Mouse (Mus musculus) ES-E14 (cell line): ENCODE measurements around the gene Abca2. TPM values are rescaled to one million over a fixed set of nuclear protein-coding genes. Genes with fewer than 3 reads are reported as not detected.

Experiments
- DNase-seq: peaks from one replicate; pipeline ENCODE4 v3.0.0-alpha.2; 2013; ENCODE audit warnings: low read depth, low spot score
- H3K27ac ChIP-seq: 2 replicates; pipeline ENCODE4 v1.5.1; 2012; ENCODE audit warnings: low read depth, mild to moderate bottlenecking, low read length, moderate library complexity, mixed read lengths; ENCODE audit not compliant: poor library complexity, insufficient read depth, severe bottlenecking
- H3K36me3 ChIP-seq: 2 replicates; pipeline ENCODE4 v1.6.1; 2012; ENCODE audit warnings: mild to moderate bottlenecking, low read length, moderate library complexity, mixed read lengths; ENCODE audit not compliant: control insufficient read depth, poor library complexity, insufficient read depth, severe bottlenecking
- H3K4me1 ChIP-seq, 2 experiments: fragments of 150-350 bp in 1 of 2; sonication (generic) in 1 of 2; 2 replicates each; pipeline ENCODE4 v1.6.1; 2012; ENCODE audit warnings: low read length in 2 of 2, mild to moderate bottlenecking in 1 of 2, mixed read lengths in 1 of 2; ENCODE audit not compliant: control insufficient read depth in 2 of 2, insufficient read depth in 2 of 2, poor library complexity in 1 of 2
- H3K4me3 ChIP-seq, 2 experiments: fragments of 150-350 bp in 1 of 2; sonication (generic) in 1 of 2; 2 replicates each; pipeline ENCODE4 v1.5.1; 2012; ENCODE audit warnings: low read length in 2 of 2, low read depth in 1 of 2, mild to moderate bottlenecking in 1 of 2, mixed read lengths in 1 of 2; ENCODE audit not compliant: insufficient read depth in 1 of 2, poor library complexity in 1 of 2, severe bottlenecking in 1 of 2
- H3K9ac ChIP-seq: 2 replicates; pipeline ENCODE4 v1.6.1; 2012; ENCODE audit warnings: low read depth, mild to moderate bottlenecking, low read length, mixed read lengths; ENCODE audit not compliant: poor library complexity, insufficient read depth, severe bottlenecking
- H3K9me3 ChIP-seq: fragments of 150-350 bp; sonication (generic); 2 replicates; pipeline ENCODE4 v1.6.1; 2012; ENCODE audit warnings: low read depth, mild to moderate bottlenecking, low read length; ENCODE audit not compliant: control insufficient read depth, insufficient read depth
- CHD2 ChIP-seq: IDR thresholded peaks from 2 replicates; pipeline ENCODE4 v1.6.1; 2014; ENCODE audit warnings: mild to moderate bottlenecking, low read depth, low read length, inconsistent platforms
- HCFC1 ChIP-seq: IDR thresholded peaks from 2 replicates; pipeline ENCODE4 v1.6.1; 2012; ENCODE audit warnings: low read length, inconsistent platforms, borderline replicate concordance; ENCODE audit not compliant: insufficient read depth
- MAFK ChIP-seq: IDR thresholded peaks from 2 replicates; pipeline ENCODE4 v1.6.1; 2014; ENCODE audit warnings: mild to moderate bottlenecking, low read depth, low read length, inconsistent platforms; ENCODE audit not compliant: insufficient read depth
- ZC3H11A ChIP-seq: IDR thresholded peaks from 2 replicates; pipeline ENCODE4 v1.6.1; 2012; ENCODE audit warnings: low read depth, mild to moderate bottlenecking, inconsistent platforms, low read length, borderline replicate concordance
- ZNF384 ChIP-seq: IDR thresholded peaks from 2 replicates; pipeline ENCODE4 v1.6.1; 2012; ENCODE audit warnings: low read depth, low read length, inconsistent platforms
- in situ Hi-C, 2 experiments: fragments of 600-800 bp; cut with MboI; formaldehyde crosslinking; loops; one replicate each; pipeline ENCODE4 v1.15.1; 2025; ENCODE audit warnings: low sequenced_read_pairs in 2 of 2, inconsistent platforms in 1 of 2; ENCODE audit not compliant: unreplicated experiment in 2 of 2
- total RNA-seq: library from RNA; depleted of rRNA; stranded (reverse); fragments of 300-350 nt; gene quantifications from 2 replicates; pipeline ENCODE4 v1.2.3, GENCODE M21; 2012

The Abca2 gene
- total RNA-seq, 1 experiment, result 12.6 TPM

DNA sequence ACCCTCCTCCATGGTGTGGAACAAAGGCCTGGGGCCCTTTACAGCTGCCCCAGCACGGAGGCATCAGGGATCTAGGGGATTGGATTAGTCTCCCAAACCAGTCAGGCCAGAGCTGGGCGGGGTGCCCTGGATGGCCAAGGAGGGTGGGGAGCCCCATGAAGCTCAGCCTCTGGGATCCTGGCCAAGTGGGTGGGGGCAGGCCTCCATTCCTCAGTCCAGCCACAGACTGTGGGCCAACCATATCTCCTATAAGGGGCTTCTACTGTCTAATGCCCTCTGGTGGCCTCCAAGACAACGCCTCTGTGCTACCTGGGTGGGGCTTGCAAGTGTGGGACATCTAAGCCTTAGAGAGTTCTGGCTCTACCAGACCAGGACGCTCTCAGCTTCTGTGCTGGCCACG, 30.4 kb downstream of the Abca2 start:
- Histone ChIP-seq H3K4me3 (no peak overlapping the region), H3K36me3 (no peaks in the 10 kb centered on the region), H3K4me1 (peaks cover 0 to 9% of the 10 kb centered on the region in 2 experiments; a peak in 1 of 4 replicates), H3K9me3 (no peaks in the 10 kb centered on the region), H3K9ac (no peak overlapping the region), H3K27ac (no peak overlapping the region)
- in situ Hi-C loops, result no loop called here
- TF ChIP-seq HCFC1 (no peak), ZC3H11A (no peak), MAFK (no peak), CHD2 (no peak), ZNF384 (no peak)
- DNase-seq, result no peak

DNA sequence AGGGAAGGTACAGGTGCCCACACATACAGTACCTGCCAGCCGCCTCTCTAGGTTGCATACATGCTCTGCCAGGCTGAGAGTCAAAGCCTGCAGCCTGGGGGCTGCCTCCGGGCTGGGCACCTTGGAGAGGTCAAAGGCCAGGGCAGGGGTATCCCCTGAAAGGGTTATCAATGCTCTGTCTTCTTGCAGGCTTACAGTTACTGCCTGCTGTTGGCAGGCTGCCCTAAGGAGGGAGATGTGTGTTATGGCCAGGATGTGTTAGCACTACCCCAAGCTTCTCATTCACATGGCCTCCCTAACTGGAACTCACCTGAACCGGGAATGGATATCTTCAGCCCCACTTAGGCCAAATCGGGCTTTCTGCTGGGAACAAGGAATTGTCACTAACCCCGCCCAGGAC, 31.6 kb downstream of the Abca2 start:
- peaks cover 0 to 9% of the 10 kb centered on the region in 2 experiments; a peak in 1 of 4 replicates for H3K4me1 ChIP-seq
- in situ Hi-C loops, result no loop called here
- H3K9ac ChIP-seq, result no peak overlapping the region; the same call in 1 of the 2 replicates
- H3K36me3 ChIP-seq, result no peaks in the 10 kb centered on the region
- no peaks in the 10 kb centered on the region for H3K9me3 ChIP-seq
- peak overlapping the region; percentile 23; the same call in 1 of the 2 replicates for H3K27ac ChIP-seq
- no peak for TF ChIP-seq HCFC1
- TF ChIP-seq CHD2, result no peak
- TF ChIP-seq ZNF384, result no peak
- no peak for TF ChIP-seq ZC3H11A
- DNase-seq, result no peak
- H3K4me3 ChIP-seq, result peak overlapping the region; percentile 68 to 79

DNA sequence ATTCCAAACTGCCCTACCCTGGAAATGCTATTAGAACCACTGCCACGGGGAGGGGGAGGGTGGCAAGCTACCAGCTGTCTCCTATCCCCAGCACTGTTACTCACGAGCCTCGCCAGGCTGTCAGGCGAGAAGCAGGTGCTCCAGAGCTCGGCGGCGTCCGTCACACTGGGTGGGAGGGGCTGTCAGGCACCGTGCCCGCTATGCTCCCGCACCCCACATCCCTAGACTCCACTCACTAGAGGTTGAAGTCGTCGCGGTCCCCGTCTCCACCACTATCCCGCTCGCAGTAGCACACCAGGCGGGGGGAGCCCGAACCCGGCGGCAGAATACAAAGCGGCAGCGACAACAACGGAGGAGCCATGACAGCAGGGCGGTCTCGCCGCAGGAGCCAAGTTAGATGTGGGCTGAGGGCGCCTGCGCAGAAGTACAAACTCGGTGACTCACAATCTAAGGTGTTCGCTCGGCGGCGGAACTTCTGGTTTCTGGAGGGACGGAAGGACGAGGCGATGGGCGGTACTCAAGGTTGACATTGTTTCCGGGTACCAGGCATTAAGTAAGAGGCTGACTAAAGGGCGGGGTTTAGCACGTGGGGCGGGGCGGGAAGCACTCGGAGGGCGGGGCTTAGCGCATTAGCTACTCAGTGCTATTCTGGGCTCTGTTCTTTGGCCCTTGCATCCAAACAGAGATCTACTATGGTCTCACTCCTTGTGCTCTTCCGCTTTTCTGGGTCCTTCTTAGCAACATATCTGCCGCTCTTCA, 32.2 kb downstream of the Abca2 start, which contains the start of gene Paxx:
Gene Paxx (minus strand): TSS at position 544 of the 759 bp plus-strand sequence.
- H3K27ac ChIP-seq, result peak within 1 kb of the TSS; percentile 23; the same call in 1 of the 2 replicates
- H3K4me3 ChIP-seq, result peak within 1 kb of the TSS; percentile 68 to 79
- DNase-seq, result peak; percentile 97
- TF ChIP-seq MAFK, result no peak
- no peak for TF ChIP-seq ZNF384
- no peak for TF ChIP-seq HCFC1
- TF ChIP-seq CHD2, result no peak
- TF ChIP-seq ZC3H11A, result no peak
- no peaks in the 10 kb centered on the region for H3K36me3 ChIP-seq
- peak within 1 kb of the TSS; percentile 82 for H3K9ac ChIP-seq
- in situ Hi-C loops, result no loop called here
- H3K9me3 ChIP-seq, result no peaks in the 10 kb centered on the region
- H3K4me1 ChIP-seq, result peaks cover 0 to 9% of the 10 kb centered on the region in 2 experiments; a peak in 1 of 4 replicates

DNA sequence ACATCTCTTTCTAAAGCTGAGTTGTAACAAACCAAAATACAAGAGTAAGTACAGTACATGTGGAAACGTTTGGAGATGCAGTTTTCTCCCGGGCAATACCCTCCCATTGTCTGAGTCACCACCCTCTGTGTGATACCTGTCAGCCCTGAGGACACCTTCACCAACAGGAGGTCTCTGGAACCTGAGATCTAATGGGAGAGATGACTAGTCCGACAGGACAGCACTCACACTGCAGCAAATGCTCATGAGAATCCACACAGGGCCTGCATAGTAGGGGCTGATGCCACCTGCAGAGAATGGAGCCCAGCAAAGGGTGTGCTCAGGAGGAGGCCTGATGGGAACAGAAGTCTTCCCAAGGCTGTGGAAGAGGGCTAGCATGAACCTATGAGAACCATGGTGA, 32.9 kb downstream of the Abca2 start:
- TF ChIP-seq ZNF384, result no peak
- TF ChIP-seq MAFK, result no peak
- TF ChIP-seq CHD2, result no peak
- TF ChIP-seq ZC3H11A, result no peak
- TF ChIP-seq HCFC1, result no peak
- no peak overlapping the region for H3K9ac ChIP-seq
- DNase-seq, result no peak
- in situ Hi-C loops, result no loop called here
- no peak overlapping the region for H3K27ac ChIP-seq
- no peaks in the 10 kb centered on the region for H3K36me3 ChIP-seq
- peak overlapping the region; percentile 9 to 68; a peak in 2 of 4 replicates for H3K4me3 ChIP-seq
- no peaks in the 10 kb centered on the region for H3K9me3 ChIP-seq
- peaks cover 0 to 7% of the 10 kb centered on the region in 2 experiments; a peak in 1 of 4 replicates for H3K4me1 ChIP-seq
